Mouse (Mus musculus): Measurements from ENCODE around the gene Smpd4. TPM values are rescaled to one million over a fixed set of nuclear protein-coding genes. Genes with fewer than 3 reads are reported as not detected.

Gene Smpd4
- polyA plus RNA-seq, 2 experiments, result 18.8 to 28.8 TPM

GRCm38 (mm10) chr16:17625488-17626268 is 6.5 kb downstream of the Smpd4 start:
- no peak overlapping the region for H3K4me2 ChIP-seq (ENCODE audit: low read depth)
- peaks cover 68% of the 10 kb centered on the region for H3K36me3 ChIP-seq (replicated peaks; ENCODE audit: control insufficient read depth, insufficient read depth, low read depth)
- H3K27ac ChIP-seq, result no peak overlapping the region
- H3K4me3 ChIP-seq (ENCODE audit: insufficient read depth in 1 of 2, low read depth in 2 of 2, low read length in 2 of 2), result no peak overlapping the region
- no peaks in the 10 kb centered on the region for H3K9me3 ChIP-seq (ENCODE audit: control insufficient read depth, low read length)
- H3K4me1 ChIP-seq (replicated peaks; ENCODE audit: control insufficient read depth in 2 of 2, insufficient read depth in 2 of 2, low read length in 1 of 2), result peaks cover under 1% of the 10 kb centered on the region in 2 experiments
- ATAC-seq (ENCODE audit: insufficient read depth) (no peak), DNase-seq (ENCODE audit: low read depth in 3 of 3, low spot score in 3 of 3) (no peak)
- H3K9ac ChIP-seq (replicated peaks), result no peak overlapping the region
- 69% methylated on average over 8 of the region's 8 CpGs for WGBS (ENCODE audit: insufficient replicate concordance)
- no peaks in the 10 kb centered on the region for H3K27me3 ChIP-seq (ENCODE audit: control insufficient read depth, insufficient read depth, low read length)
- no peak for TF ChIP-seq EP300 (IDR thresholded peaks at IDR 0.05; ENCODE audit: low read depth)
- TF ChIP-seq CTCF (IDR thresholded peaks at IDR 0.05; ENCODE audit: low read depth), result peak; percentile 75

DNA sequence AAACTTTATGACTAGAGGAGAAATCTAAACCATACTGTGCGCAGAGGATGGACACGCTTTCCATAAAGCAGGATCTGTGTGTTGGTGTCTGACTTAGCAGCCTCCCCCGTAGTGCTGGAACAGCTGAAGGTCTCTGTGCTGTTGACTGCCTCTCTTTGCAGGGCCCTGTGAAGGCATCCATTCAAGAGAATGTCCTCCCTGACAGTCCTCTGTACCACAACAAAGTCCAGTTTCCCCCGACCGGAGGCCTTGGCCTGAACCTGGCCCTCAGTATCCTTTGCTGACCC is 7.1 kb downstream of the Smpd4 start:
- no peak for ATAC-seq (ENCODE audit: insufficient read depth)
- no peak for DNase-seq (ENCODE audit: low read depth in 3 of 3, low spot score in 3 of 3)
- TF ChIP-seq EP300 (IDR thresholded peaks at IDR 0.05; ENCODE audit: low read depth) (no peak), CTCF (IDR thresholded peaks at IDR 0.05; ENCODE audit: low read depth) (no peak)
- H3K27me3 ChIP-seq (ENCODE audit: control insufficient read depth, insufficient read depth, low read length), result no peaks in the 10 kb centered on the region
- no peak overlapping the region for H3K4me2 ChIP-seq (ENCODE audit: low read depth)
- peaks cover 71% of the 10 kb centered on the region for H3K36me3 ChIP-seq (replicated peaks; ENCODE audit: control insufficient read depth, insufficient read depth, low read depth)
- H3K4me3 ChIP-seq (ENCODE audit: insufficient read depth in 1 of 2, low read depth in 2 of 2, low read length in 2 of 2), result no peak overlapping the region
- H3K9ac ChIP-seq (replicated peaks), result no peak overlapping the region
- H3K9me3 ChIP-seq (ENCODE audit: control insufficient read depth, low read length), result no peaks in the 10 kb centered on the region
- H3K4me1 ChIP-seq (replicated peaks; ENCODE audit: control insufficient read depth in 2 of 2, insufficient read depth in 2 of 2, low read length in 1 of 2), result no peaks in the 10 kb centered on the region
- no peak overlapping the region for H3K27ac ChIP-seq
- WGBS (ENCODE audit: insufficient replicate concordance), result 88% methylated on average over 5 of the region's 5 CpGs

DNA sequence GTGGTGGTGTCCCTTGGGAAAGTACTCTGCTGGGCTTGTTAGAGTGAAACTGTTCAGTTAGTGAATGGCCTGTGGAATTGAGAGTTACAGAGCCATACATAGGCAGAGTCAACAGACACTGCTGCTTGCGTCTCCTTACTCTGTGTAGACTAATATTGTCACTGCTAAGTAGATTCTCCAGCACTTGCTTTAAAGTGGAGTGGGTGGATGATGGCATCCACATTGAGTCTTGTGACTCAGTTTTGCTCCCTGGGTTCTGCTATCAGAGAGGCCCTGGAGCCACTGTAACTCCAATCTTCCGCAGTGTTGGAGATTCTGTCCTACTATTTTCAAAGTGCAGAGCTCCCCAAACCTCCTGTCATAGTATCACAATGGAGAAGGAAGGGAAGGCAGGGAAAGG is 13.4 kb downstream of the Smpd4 start:
- H3K9ac ChIP-seq (replicated peaks), result no peak overlapping the region
- WGBS (ENCODE audit: insufficient replicate concordance), result 93% methylated on average over 2 of the region's 2 CpGs
- H3K4me3 ChIP-seq (ENCODE audit: insufficient read depth in 1 of 2, low read depth in 2 of 2, low read length in 2 of 2), result no peak overlapping the region
- no peaks in the 10 kb centered on the region for H3K9me3 ChIP-seq (ENCODE audit: control insufficient read depth, low read length)
- no peak overlapping the region for H3K27ac ChIP-seq
- peaks cover 17 to 18% of the 10 kb centered on the region in 2 experiments for H3K4me1 ChIP-seq (replicated peaks; ENCODE audit: control insufficient read depth in 2 of 2, insufficient read depth in 2 of 2, low read length in 1 of 2)
- ATAC-seq (ENCODE audit: insufficient read depth) (no peak), DNase-seq (ENCODE audit: low read depth in 3 of 3, low spot score in 3 of 3) (no peak)
- TF ChIP-seq EP300 (IDR thresholded peaks at IDR 0.05; ENCODE audit: low read depth) (no peak), CTCF (IDR thresholded peaks at IDR 0.05; ENCODE audit: low read depth) (no peak)
- no peaks in the 10 kb centered on the region for H3K27me3 ChIP-seq (ENCODE audit: control insufficient read depth, insufficient read depth, low read length)
- H3K4me2 ChIP-seq (ENCODE audit: low read depth), result no peak overlapping the region
- H3K36me3 ChIP-seq (replicated peaks; ENCODE audit: control insufficient read depth, insufficient read depth, low read depth), result peaks cover 62% of the 10 kb centered on the region

- 59% methylated on average over 8 of the region's 8 CpGs for WGBS (ENCODE audit: insufficient replicate concordance)
- Histone ChIP-seq H3K4me2 (ENCODE audit: low read depth) (no peak overlapping the region), H3K9me3 (ENCODE audit: control insufficient read depth, low read length) (no peaks in the 10 kb centered on the region), H3K4me3 (ENCODE audit: insufficient read depth in 1 of 2, low read depth in 2 of 2, low read length in 2 of 2) (no peak overlapping the region), H3K9ac (replicated peaks) (no peak overlapping the region), H3K36me3 (replicated peaks; ENCODE audit: control insufficient read depth, insufficient read depth, low read depth) (peaks cover 56% of the 10 kb centered on the region), H3K27me3 (ENCODE audit: control insufficient read depth, insufficient read depth, low read length) (no peaks in the 10 kb centered on the region), H3K4me1 (replicated peaks; ENCODE audit: control insufficient read depth in 2 of 2, insufficient read depth in 2 of 2, low read length in 1 of 2) (peaks cover 26 to 28% of the 10 kb centered on the region in 2 experiments), H3K27ac (no peak overlapping the region)
- ATAC-seq (ENCODE audit: insufficient read depth) (no peak), DNase-seq (ENCODE audit: low read depth in 3 of 3, low spot score in 3 of 3) (no peak)
- peak; percentile 77 for TF ChIP-seq CTCF (IDR thresholded peaks at IDR 0.05; ENCODE audit: low read depth)
- TF ChIP-seq EP300 (IDR thresholded peaks at IDR 0.05; ENCODE audit: low read depth), result no peak
These were observed 14.5 kb downstream of the Smpd4 start for GRCm38 (mm10) chr16:17633481-17634181.

DNA sequence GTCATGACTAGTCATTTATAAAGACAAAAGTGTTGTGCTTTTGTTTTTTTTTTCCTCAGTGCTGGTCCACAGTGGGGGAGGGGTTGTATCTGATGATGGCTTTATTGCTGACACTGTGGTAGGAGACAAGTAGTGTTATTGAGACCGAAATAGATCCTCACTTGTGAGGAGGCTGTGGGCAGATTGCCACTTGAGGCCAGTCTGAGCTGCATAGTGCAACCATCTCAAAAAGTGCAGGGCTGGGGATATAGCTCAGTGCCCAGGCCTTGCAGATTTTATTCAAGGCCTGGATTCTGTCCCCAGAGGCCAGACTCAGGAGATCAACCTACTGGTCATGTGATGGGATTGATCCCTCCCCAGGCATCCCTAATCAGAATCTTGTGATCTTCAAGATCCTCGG is 17.8 kb downstream of the Smpd4 start:
- H3K4me3 ChIP-seq (ENCODE audit: insufficient read depth in 1 of 2, low read depth in 2 of 2, low read length in 2 of 2), result no peak overlapping the region
- no peak overlapping the region for H3K4me2 ChIP-seq (ENCODE audit: low read depth)
- peaks cover 35% of the 10 kb centered on the region in 2 experiments for H3K4me1 ChIP-seq (replicated peaks; ENCODE audit: control insufficient read depth in 2 of 2, insufficient read depth in 2 of 2, low read length in 1 of 2)
- 0 out of 2 replicates have a peak, but pooled peaks have one; percentile 12 for TF ChIP-seq CTCF (IDR thresholded peaks at IDR 0.05; ENCODE audit: low read depth)
- TF ChIP-seq EP300 (IDR thresholded peaks at IDR 0.05; ENCODE audit: low read depth), result no peak
- peak overlapping the region; percentile 35; the same call in 1 of the 2 replicates for H3K9ac ChIP-seq (replicated peaks)
- no peaks in the 10 kb centered on the region for H3K27me3 ChIP-seq (ENCODE audit: control insufficient read depth, insufficient read depth, low read length)
- no peaks in the 10 kb centered on the region for H3K9me3 ChIP-seq (ENCODE audit: control insufficient read depth, low read length)
- peaks cover 53% of the 10 kb centered on the region for H3K36me3 ChIP-seq (replicated peaks; ENCODE audit: control insufficient read depth, insufficient read depth, low read depth)
- ATAC-seq (ENCODE audit: insufficient read depth) (no peak), DNase-seq (ENCODE audit: low read depth in 3 of 3, low spot score in 3 of 3) (no peak)
- WGBS (ENCODE audit: insufficient replicate concordance), result 45% methylated on average over 2 of the region's 2 CpGs
- peak overlapping the region; percentile 94 for H3K27ac ChIP-seq
